Mouse (Mus musculus) megakaryocyte, adult 5-6 weeks (primary cell): Measurements from ENCODE around the gene Atg2a. TPM values are rescaled to one million over a fixed set of nuclear protein-coding genes. Genes with fewer than 3 reads are reported as not detected.

Experiments used
- total RNA-seq, 2 experiments: library from RNA; stranded (forward) in 1 of 2; stranded (reverse) in 1 of 2; fragments of 153-499, 151-499 nt in 1 of 2; fragments of 221-1000, 200-1000 nt in 1 of 2; gene quantifications; 2 replicates each; pipeline versions ENCODE4 v1.2.3 to v1.2.4; 2015 to 2017

Gene Atg2a
- total RNA-seq, 2 experiments from 2014 or later: 8.5 to 10.1 TPM

Other genes with a start within 250 kb of the Atg2a start
- 31.1 and 32.2 TPM in 2 replicates for gene Capn1, start 225.8 kb upstream of the Atg2a start, total RNA-seq (2015)
- gene Capn1, start 225.8 kb upstream of the Atg2a start, total RNA-seq (2017): 53.7 and 54.8 TPM in 2 replicates
- 16.8 and 17.8 TPM in 2 replicates for gene Syvn1, start 195.1 kb upstream of the Atg2a start, total RNA-seq (2015)
- 6.3 and 7.2 TPM in 2 replicates for gene Syvn1, start 195.1 kb upstream of the Atg2a start, total RNA-seq (2017)
- 28.7 and 35.8 TPM in 2 replicates for gene Mrpl49, start 183.9 kb upstream of the Atg2a start, total RNA-seq (2015)
- gene Mrpl49, start 183.9 kb upstream of the Atg2a start, total RNA-seq (2017): 31.0 and 33.0 TPM in 2 replicates
- 2,056 and 2,077 TPM in 2 replicates for gene Fau, start 183.8 kb upstream of the Atg2a start, total RNA-seq (2015)
- 1,670 and 1,985 TPM in 2 replicates for gene Fau, start 183.8 kb upstream of the Atg2a start, total RNA-seq (2017)
- 8.9 and 10.0 TPM in 2 replicates for gene Znhit2, start 180.5 kb upstream of the Atg2a start, total RNA-seq (2015)
- gene Znhit2, start 180.5 kb upstream of the Atg2a start, total RNA-seq (2017): 10.4 and 11.3 TPM in 2 replicates
- gene Tm7sf2, start 173.3 kb upstream of the Atg2a start, total RNA-seq (2015): 4.7 and 8.6 TPM in 2 replicates
- 4.5 and 4.7 TPM in 2 replicates for gene Tm7sf2, start 173.3 kb upstream of the Atg2a start, total RNA-seq (2017)
- gene Vps51, start 164.4 kb upstream of the Atg2a start, total RNA-seq (2015): 49.2 and 58.3 TPM in 2 replicates
- 72.9 and 78.7 TPM in 2 replicates for gene Vps51, start 164.4 kb upstream of the Atg2a start, total RNA-seq (2017)
- not detected in 2 replicates for gene Tmem262, start 161.6 kb upstream of the Atg2a start, total RNA-seq (2015)
- gene Tmem262, start 161.6 kb upstream of the Atg2a start, total RNA-seq (2017): not detected in 2 replicates
- not detected in 2 replicates for gene Gm28374, start 159.4 kb upstream of the Atg2a start, total RNA-seq (2015)
- gene Gm28374, start 159.4 kb upstream of the Atg2a start, total RNA-seq (2017): 0.33 and 0.51 TPM in 2 replicates
- 15.3 and 15.8 TPM in 2 replicates for gene Zfpl1, start 156.7 kb upstream of the Atg2a start, total RNA-seq (2015)
- 29.2 and 33.7 TPM in 2 replicates for gene Zfpl1, start 156.7 kb upstream of the Atg2a start, total RNA-seq (2017)
- gene Cdca5, start 156.7 kb upstream of the Atg2a start, total RNA-seq (2015): 30.5 and 32.2 TPM in 2 replicates
- 24.3 and 26.6 TPM in 2 replicates for gene Cdca5, start 156.7 kb upstream of the Atg2a start, total RNA-seq (2017)
- gene AC131692.1, start 147.2 kb upstream of the Atg2a start, total RNA-seq (2015): 0.62 and 1.2 TPM in 2 replicates
- gene AC131692.1, start 147.2 kb upstream of the Atg2a start, total RNA-seq (2017): 0.15 TPM in 1 of 2 replicates, not detected in the other
- gene Naaladl1, start 135.9 kb upstream of the Atg2a start, total RNA-seq (2015): 0.32 and 1.2 TPM in 2 replicates
- gene Naaladl1, start 135.9 kb upstream of the Atg2a start, total RNA-seq (2017): 0.28 and 0.55 TPM in 2 replicates
- gene Sac3d1, start 123.0 kb upstream of the Atg2a start, total RNA-seq (2015): 3.4 and 5.7 TPM in 2 replicates
- gene Sac3d1, start 123.0 kb upstream of the Atg2a start, total RNA-seq (2017): 3.9 and 4.0 TPM in 2 replicates
- gene Snx15, start 113.4 kb upstream of the Atg2a start, total RNA-seq (2015): 9.9 and 13.5 TPM in 2 replicates
- gene Snx15, start 113.4 kb upstream of the Atg2a start, total RNA-seq (2017): 5.2 and 6.4 TPM in 2 replicates
- 1.1 and 1.4 TPM in 2 replicates for gene Batf2, start 100.7 kb upstream of the Atg2a start, total RNA-seq (2015)
- 0.48 and 0.49 TPM in 2 replicates for gene Batf2, start 100.7 kb upstream of the Atg2a start, total RNA-seq (2017)
- gene Arl2, start 100.1 kb upstream of the Atg2a start, total RNA-seq (2015): 9.1 and 10.6 TPM in 2 replicates
- gene Arl2, start 100.1 kb upstream of the Atg2a start, total RNA-seq (2017): 8.0 and 9.7 TPM in 2 replicates
- 0.58 TPM in 1 of 2 replicates, not detected in the other for gene Majin, start 57.3 kb upstream of the Atg2a start, total RNA-seq (2015)
- gene Majin, start 57.3 kb upstream of the Atg2a start, total RNA-seq (2017): not detected in 2 replicates
- gene Gpha2, start 15.3 kb upstream of the Atg2a start, total RNA-seq (2015): not detected in 2 replicates
- gene Gpha2, start 15.3 kb upstream of the Atg2a start, total RNA-seq (2017): not detected in 2 replicates
- 5.1 and 5.7 TPM in 2 replicates for gene Ppp2r5b, start 5.8 kb upstream of the Atg2a start, total RNA-seq (2015)
- gene Ppp2r5b, start 5.8 kb upstream of the Atg2a start, total RNA-seq (2017): 3.5 and 6.7 TPM in 2 replicates
- gene Ehd1, start 35.1 kb downstream of the Atg2a start, total RNA-seq (2015): 19.3 and 27.1 TPM in 2 replicates
- 24.0 and 34.8 TPM in 2 replicates for gene Ehd1, start 35.1 kb downstream of the Atg2a start, total RNA-seq (2017)
- 0.56 and 0.68 TPM in 2 replicates for gene Cdc42bpg, start 64.8 kb downstream of the Atg2a start, total RNA-seq (2015)
- 0.88 and 1.3 TPM in 2 replicates for gene Cdc42bpg, start 64.8 kb downstream of the Atg2a start, total RNA-seq (2017)
- 15.1 and 16.6 TPM in 2 replicates for gene Men1, start 93.3 kb downstream of the Atg2a start, total RNA-seq (2015)
- 19.2 and 20.7 TPM in 2 replicates for gene Men1, start 93.3 kb downstream of the Atg2a start, total RNA-seq (2017)
- gene Map4k2, start 99.5 kb downstream of the Atg2a start, total RNA-seq (2015): 35.0 and 43.3 TPM in 2 replicates
- 66.3 and 79.6 TPM in 2 replicates for gene Map4k2, start 99.5 kb downstream of the Atg2a start, total RNA-seq (2017)
- 164 and 205 TPM in 2 replicates for gene Sf1, start 122.0 kb downstream of the Atg2a start, total RNA-seq (2015)
- gene Sf1, start 122.0 kb downstream of the Atg2a start, total RNA-seq (2017): 179 and 212 TPM in 2 replicates
- gene Pygm, start 142.7 kb downstream of the Atg2a start, total RNA-seq (2015): 0.80 and 3.2 TPM in 2 replicates
- gene Pygm, start 142.7 kb downstream of the Atg2a start, total RNA-seq (2017): 0.11 and 0.12 TPM in 2 replicates
- 213 and 232 TPM in 2 replicates for gene Rasgrp2, start 157.7 kb downstream of the Atg2a start, total RNA-seq (2015)
- gene Rasgrp2, start 157.7 kb downstream of the Atg2a start, total RNA-seq (2017): 195 and 214 TPM in 2 replicates
- gene Nrxn2, start 177.1 kb downstream of the Atg2a start, total RNA-seq (2015): 0.21 TPM in 1 of 2 replicates, not detected in the other
- not detected in 2 replicates for gene Nrxn2, start 177.1 kb downstream of the Atg2a start, total RNA-seq (2017)